Mouse (Mus musculus) liver, postnatal 0 days (tissue): ENCODE data around the gene Dip2a. TPM values are rescaled to one million over a fixed set of nuclear protein-coding genes. Genes with fewer than 3 reads are reported as not detected.

Experiments used
- ATAC-seq: fragments of 200-750 bp; cut with Nextera tagmentation; 2 replicates; pipeline ENCODE4 v1.8.0; 2017; ENCODE audit warnings: mild to moderate bottlenecking, moderate library complexity
- DNase-seq: peaks from one replicate; pipeline ENCODE4 v3.0.0-alpha.2; 2016
- H3K27ac ChIP-seq: fragments of 300-500 bp; sonication (generic); 2 replicates; pipeline ENCODE4 v1.5.1; 2014; ENCODE audit warnings: antibody characterized with exemption, moderate library complexity, mild to moderate bottlenecking, low read depth
- H3K27me3 ChIP-seq: fragments of 300-500 bp; sonication (generic); 2 replicates; pipeline ENCODE4 v1.6.1; 2014; ENCODE audit warnings: low read length, control low read depth, mixed read lengths; ENCODE audit not compliant: insufficient read depth
- H3K36me3 ChIP-seq: fragments of 300-500 bp; sonication (generic); replicated peaks from 2 replicates; pipeline ENCODE4 v1.6.1; 2014; ENCODE audit warnings: mild to moderate bottlenecking, control low read depth, low read length, moderate library complexity, mixed read lengths; ENCODE audit not compliant: insufficient read depth
- H3K4me1 ChIP-seq: fragments of 300-500 bp; sonication (generic); 2 replicates; pipeline ENCODE4 v1.6.1; 2014; ENCODE audit warnings: antibody characterized with exemption, mild to moderate bottlenecking, control low read depth; ENCODE audit not compliant: insufficient read depth
- H3K4me2 ChIP-seq: fragments of 300-500 bp; sonication (generic); 2 replicates; pipeline ENCODE4 v1.6.1; 2014; ENCODE audit warnings: low read depth, mild to moderate bottlenecking, low read length, moderate library complexity, mixed read lengths
- H3K4me3 ChIP-seq: fragments of 300-500 bp; sonication (generic); 2 replicates; pipeline ENCODE4 v1.5.1; 2014; ENCODE audit warnings: low read depth, low read length
- H3K9ac ChIP-seq: fragments of 300-500 bp; sonication (generic); replicated peaks from 2 replicates; pipeline ENCODE4 v1.6.1; 2014; ENCODE audit warnings: mild to moderate bottlenecking, moderate library complexity
- H3K9me3 ChIP-seq: fragments of 300-500 bp; sonication (generic); 2 replicates; pipeline ENCODE4 v1.6.1; 2016; ENCODE audit warnings: mild to moderate bottlenecking, control low read depth, low read length, mixed read lengths
- CTCF ChIP-seq: sonication (generic); IDR thresholded peaks from 2 replicates; pipeline ENCODE4 v1.5.1; 2016; ENCODE audit warnings: antibody characterized with exemption, low read depth
- EP300 ChIP-seq: IDR thresholded peaks from 2 replicates; pipeline ENCODE4 v1.6.1; 2016; ENCODE audit warnings: antibody characterized with exemption, low read depth, mild to moderate bottlenecking
- WGBS: fragments of 180-500 bp; shearing (Covaris S2); extraction: QIAGEN DNeasy Blood & Tissue Kit; methylation state at CpG from one replicate; pipeline ENCODE4 v1.1.7; 2014; ENCODE audit not compliant: insufficient replicate concordance; 5-methylcytosine and 5-hydroxymethylcytosine counted together
- polyA plus RNA-seq: library from polyadenylated mRNA; unstranded; fragments of >200 nt; fragmentation: Nextera tagmentation; extraction: Ambion mirVana; gene quantifications from 2 replicates; pipeline ENCODE4 v1.2.1, GENCODE M21; 2015

Gene Dip2a
- polyA plus RNA-seq, 1 experiment from 2014 or later, result 0.97 TPM

- Histone ChIP-seq H3K27ac (no peak overlapping the region), H3K4me2 (no peak overlapping the region), H3K27me3 (no peaks in the 10 kb centered on the region), H3K36me3 (peaks cover 17% of the 10 kb centered on the region), H3K9me3 (no peaks in the 10 kb centered on the region), H3K4me1 (no peaks in the 10 kb centered on the region), H3K9ac (no peak overlapping the region), H3K4me3 (no peak overlapping the region)
- ATAC-seq (no peak), DNase-seq (peak; percentile 35)
- TF ChIP-seq EP300, result no peak
- peak; percentile 66 for TF ChIP-seq CTCF
- WGBS, result 40% methylated on average over 8 of the region's 8 CpGs
These were observed 73.9 kb downstream of the Dip2a start for GRCm38 (mm10) chr10:76271238-76271637.

- no peaks in the 10 kb centered on the region; the same call in 1 of the 2 replicates for H3K36me3 ChIP-seq
- H3K4me3 ChIP-seq, result no peak overlapping the region
- H3K27ac ChIP-seq, result no peak overlapping the region
- H3K9me3 ChIP-seq, result no peaks in the 10 kb centered on the region
- H3K4me2 ChIP-seq, result no peak overlapping the region
- no peaks in the 10 kb centered on the region for H3K27me3 ChIP-seq
- H3K4me1 ChIP-seq, result 0 out of 2 replicates have a peak, but pooled peaks cover 2% of the 10 kb centered on the region
- no peak overlapping the region for H3K9ac ChIP-seq
- DNase-seq (no peak), ATAC-seq (no peak)
- WGBS, result 76% methylated on average over 4 of the region's 4 CpGs
- TF ChIP-seq EP300 (no peak), CTCF (no peak)
These were observed 82.7 kb downstream of the Dip2a start for GRCm38 (mm10) chr10:76262431-76262830.

GRCm38 (mm10) chr10:76261447-76261846, 83.6 kb downstream of the Dip2a start:
- H3K9me3 ChIP-seq, result no peaks in the 10 kb centered on the region
- H3K36me3 ChIP-seq, result no peaks in the 10 kb centered on the region; the same call in 1 of the 2 replicates
- 28% methylated on average over 3 of the region's 3 CpGs for WGBS
- H3K4me2 ChIP-seq, result no peak overlapping the region
- DNase-seq (no peak), ATAC-seq (peak; percentile 73)
- H3K27me3 ChIP-seq, result no peaks in the 10 kb centered on the region
- H3K4me1 ChIP-seq, result 0 out of 2 replicates have a peak, but pooled peaks cover 2% of the 10 kb centered on the region
- no peak overlapping the region for H3K9ac ChIP-seq
- TF ChIP-seq EP300 (no peak), CTCF (no peak)
- H3K27ac ChIP-seq, result no peak overlapping the region
- no peak overlapping the region for H3K4me3 ChIP-seq

DNA sequence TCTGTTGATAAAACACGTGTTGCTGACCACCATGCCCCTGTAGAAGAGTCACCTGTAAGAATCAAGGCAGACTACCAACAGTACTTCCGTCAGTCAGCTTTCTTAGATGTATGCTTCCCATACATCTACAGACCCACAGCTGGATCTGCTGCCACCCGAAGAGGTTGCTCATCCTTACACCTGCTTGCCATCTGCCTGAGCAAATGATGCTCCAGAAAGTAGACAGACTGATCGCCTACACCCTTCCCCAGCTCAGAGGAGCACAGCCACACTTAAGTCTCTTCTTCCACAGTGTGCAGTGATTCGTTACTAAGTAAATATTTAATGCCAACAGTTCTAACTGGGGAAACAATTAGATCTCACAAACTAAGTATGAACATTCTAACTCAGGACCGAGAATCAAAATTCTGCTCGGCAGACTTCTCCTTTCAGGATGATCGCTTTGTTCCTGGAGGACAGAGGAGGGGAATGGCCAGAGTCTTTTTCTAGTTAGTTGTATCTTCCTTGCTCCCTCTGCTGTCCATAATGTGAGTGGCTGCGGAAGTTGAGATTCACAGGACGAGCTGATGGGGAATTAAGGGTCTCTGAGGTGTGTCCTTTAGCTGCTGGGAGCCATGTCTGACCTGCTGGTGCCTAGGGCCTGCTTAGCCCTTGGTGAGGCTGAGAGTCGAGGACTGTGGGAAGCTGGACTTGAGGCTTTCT, 84.6 kb downstream of the Dip2a start:
- H3K9ac ChIP-seq, result no peak overlapping the region
- WGBS, result 59% methylated on average over 11 of the region's 11 CpGs
- ATAC-seq (no peak), DNase-seq (no peak)
- no peak overlapping the region for H3K4me2 ChIP-seq
- no peaks in the 10 kb centered on the region for H3K9me3 ChIP-seq
- H3K27ac ChIP-seq, result no peak overlapping the region
- no peak for TF ChIP-seq EP300
- TF ChIP-seq CTCF, result peak; percentile 26; the same call in 1 of the 2 replicates
- H3K4me1 ChIP-seq, result 0 out of 2 replicates have a peak, but pooled peaks cover 2% of the 10 kb centered on the region
- H3K4me3 ChIP-seq, result no peak overlapping the region
- H3K27me3 ChIP-seq, result no peaks in the 10 kb centered on the region
- H3K36me3 ChIP-seq, result no peaks in the 10 kb centered on the region; the same call in 1 of the 2 replicates

- ATAC-seq, result no peak
These were observed 85.4 kb downstream of the Dip2a start for GRCm38 (mm10) chr10:76259566-76260232.

DNA sequence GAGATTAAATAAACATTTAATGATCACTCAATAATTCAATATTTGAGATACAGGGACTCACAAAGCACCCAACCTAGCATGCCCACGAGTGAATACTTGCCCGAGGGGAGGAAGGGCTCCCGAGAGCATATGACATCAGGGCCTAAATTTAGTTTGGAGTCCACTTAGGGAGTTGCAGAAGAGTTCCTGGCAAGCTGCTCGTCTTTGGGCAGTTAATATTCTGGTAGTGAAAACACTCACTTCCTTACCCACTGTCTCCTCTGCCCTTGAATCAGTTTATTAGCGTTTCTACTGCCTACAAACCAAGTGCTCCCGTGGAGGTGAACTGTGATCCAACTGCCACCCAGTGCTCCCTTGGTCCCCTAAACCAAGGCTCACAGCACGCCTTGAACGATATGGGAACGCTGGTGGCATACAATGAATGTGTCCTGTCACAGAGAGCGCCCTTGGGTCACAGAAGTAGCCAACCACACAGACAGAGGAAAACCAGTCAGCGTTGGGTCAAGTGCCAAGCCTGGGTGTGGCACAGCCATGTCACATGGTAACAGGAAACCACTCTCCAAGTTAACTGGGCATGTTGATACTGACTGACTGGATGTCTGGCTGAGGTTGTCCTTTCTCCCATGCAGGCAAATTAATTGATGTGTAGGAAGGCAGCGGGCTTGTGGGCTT, 87.2 kb downstream of the Dip2a start:
- Histone ChIP-seq H3K9me3 (no peaks in the 10 kb centered on the region), H3K9ac (no peak overlapping the region), H3K27ac (no peak overlapping the region), H3K4me3 (no peak overlapping the region), H3K4me2 (no peak overlapping the region), H3K27me3 (no peaks in the 10 kb centered on the region), H3K36me3 (no peaks in the 10 kb centered on the region), H3K4me1 (0 out of 2 replicates have a peak, but pooled peaks cover 2% of the 10 kb centered on the region)
- ATAC-seq, result no peak
- TF ChIP-seq EP300 (no peak), CTCF (no peak)
- 53% methylated on average over 12 of the region's 12 CpGs for WGBS
- DNase-seq, result no peak

More at GRCm38 (mm10) chr10:76259566-76260232, 85.4 kb downstream of the Dip2a start:
- no peak overlapping the region for H3K27ac ChIP-seq
- WGBS, result 69% methylated on average over 18 of the region's 18 CpGs
- no peak for DNase-seq
- 0 out of 2 replicates have a peak, but pooled peaks cover 2% of the 10 kb centered on the region for H3K4me1 ChIP-seq
- no peak overlapping the region for H3K9ac ChIP-seq
- H3K9me3 ChIP-seq, result no peaks in the 10 kb centered on the region
- no peak overlapping the region for H3K4me3 ChIP-seq
- H3K27me3 ChIP-seq, result no peaks in the 10 kb centered on the region
- H3K36me3 ChIP-seq, result no peaks in the 10 kb centered on the region
- no peak overlapping the region for H3K4me2 ChIP-seq
- no peak for TF ChIP-seq CTCF
- TF ChIP-seq EP300, result no peak
